Mouse (Mus musculus) G1E-ER4 (cell line): ENCODE results near the gene Utrn. TPM values are rescaled to one million over a fixed set of nuclear protein-coding genes. Genes with fewer than 3 reads are reported as not detected.

Experiments used
- GATA1 ChIP-seq: IDR thresholded peaks from one replicate; pipeline ENCODE4 v1.8.0; 2012; ENCODE audit warnings: low read length, inconsistent platforms
- polyA plus RNA-seq: library from polyadenylated mRNA; stranded (reverse); fragments of >175 nt; gene quantifications from 2 replicates; pipeline ENCODE4 v1.2.3, GENCODE M21; 2012

Utrn gene
- polyA plus RNA-seq, 1 experiment: 5.9 TPM

- TF ChIP-seq GATA1: no peak
Observed at GRCm38 (mm10) chr10:12534801-12535200, 334.4 kb downstream of the Utrn start.

- no peak for TF ChIP-seq GATA1
Observed at GRCm38 (mm10) chr10:12534301-12534700, 334.9 kb downstream of the Utrn start.

GRCm38 (mm10) chr10:12522078-12522477, 347.1 kb downstream of the Utrn start:
- no peak for TF ChIP-seq GATA1

GRCm38 (mm10) chr10:12518162-12518561, 351.0 kb downstream of the Utrn start:
- peak; percentile 20 for TF ChIP-seq GATA1

GRCm38 (mm10) chr10:12505568-12505967, 363.6 kb downstream of the Utrn start:
- TF ChIP-seq GATA1: no peak

- no peak for TF ChIP-seq GATA1
Observed at GRCm38 (mm10) chr10:12500489-12500888, 368.7 kb downstream of the Utrn start.

- TF ChIP-seq GATA1: no peak
Observed at GRCm38 (mm10) chr10:12497555-12497954, 371.6 kb downstream of the Utrn start.

GRCm38 (mm10) chr10:12489551-12490177, 379.5 kb downstream of the Utrn start:
- TF ChIP-seq GATA1: no peak

GRCm38 (mm10) chr10:12488518-12488917, 380.6 kb downstream of the Utrn start:
- no peak for TF ChIP-seq GATA1

- TF ChIP-seq GATA1: no peak
Observed at GRCm38 (mm10) chr10:12488117-12488516, 381.0 kb downstream of the Utrn start.

GRCm38 (mm10) chr10:12483494-12483893, 385.7 kb downstream of the Utrn start:
- TF ChIP-seq GATA1: no peak

GRCm38 (mm10) chr10:12482975-12483374, 386.2 kb downstream of the Utrn start:
- TF ChIP-seq GATA1: no peak

GRCm38 (mm10) chr10:12474850-12475621, 394.1 kb downstream of the Utrn start:
- no peak for TF ChIP-seq GATA1

GRCm38 (mm10) chr10:12469391-12470057, 399.6 kb downstream of the Utrn start:
- no peak for TF ChIP-seq GATA1

GRCm38 (mm10) chr10:12467544-12467943, 401.6 kb downstream of the Utrn start:
- TF ChIP-seq GATA1: no peak

- TF ChIP-seq GATA1: no peak
Observed at GRCm38 (mm10) chr10:12460945-12461344, 408.2 kb downstream of the Utrn start.
